ENCODE assay signal across 8 mouse cellular contexts in the genomic region with DNA sequence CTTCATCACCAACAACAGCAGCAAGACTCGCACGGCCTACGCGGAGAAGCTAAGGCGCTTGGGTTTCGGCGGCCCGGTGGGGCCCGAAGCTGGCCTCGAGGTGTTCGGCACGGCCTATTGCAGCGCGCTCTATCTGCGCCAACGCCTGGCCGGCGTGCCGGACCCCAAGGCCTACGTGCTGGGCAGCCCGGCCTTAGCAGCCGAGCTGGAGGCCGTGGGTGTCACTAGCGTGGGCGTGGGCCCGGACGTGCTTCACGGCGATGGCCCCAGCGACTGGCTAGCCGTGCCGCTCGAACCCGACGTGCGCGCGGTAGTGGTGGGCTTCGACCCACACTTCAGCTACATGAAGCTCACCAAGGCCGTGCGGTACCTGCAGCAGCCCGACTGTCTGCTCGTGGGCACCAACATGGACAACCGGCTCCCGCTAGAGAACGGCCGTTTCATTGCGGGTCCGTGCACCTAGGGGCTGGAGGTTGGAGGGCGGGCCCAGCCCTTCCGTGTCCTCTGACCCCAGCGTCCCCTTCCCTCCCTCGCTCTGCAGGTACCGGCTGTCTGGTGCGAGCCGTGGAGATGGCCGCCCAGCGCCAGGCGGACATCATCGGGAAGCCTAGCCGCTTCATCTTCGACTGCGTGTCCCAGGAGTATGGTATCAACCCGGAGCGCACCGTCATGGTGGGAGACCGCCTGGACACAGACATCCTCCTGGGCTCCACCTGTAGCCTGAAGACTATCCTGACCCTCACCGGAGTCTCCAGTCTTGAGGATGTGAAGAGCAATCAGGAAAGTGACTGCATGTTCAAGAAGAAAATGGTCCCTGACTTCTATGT. TPM values are rescaled to one million over a fixed set of nuclear protein-coding genes. Genes with fewer than 3 reads are reported as not detected.
DNase-seq lines count a peak whose midpoint lies in the region; ATAC-seq and TF ChIP-seq lines count a peak whose summit lies in the region.

No protein-coding gene starts in this region.

- ATAC-seq in neural tube, embryonic 14.5 days (ENCODE audit: low read depth), result peak; percentile 25

- 0 out of 2 replicates have a peak, but pooled peaks have one; percentile 0 for TF ChIP-seq CTCF in liver, adult 2 months (IDR thresholded peaks at IDR 0.05; ENCODE audit: low read depth, low read length)

- no peaks in the 10 kb centered on the region for H3K9me3 ChIP-seq in embryonic facial prominence, embryonic 10.5 days
- H3K9me3 ChIP-seq in hindbrain, embryonic 10.5 days, result no peaks in the 10 kb centered on the region
- H3K9me3 ChIP-seq in neural tube, embryonic 14.5 days (ENCODE audit: control insufficient read depth, low read length), result no peaks in the 10 kb centered on the region

- peak; percentile 24 for DNase-seq in layer of hippocampus, adult 11-12 months (ENCODE audit: low spot score)
- DNase-seq in layer of hippocampus, adult 18-20 months (ENCODE audit: low spot score in 2 of 2), result no peak
- DNase-seq in NIH3T3 (ENCODE audit: low read depth), result peak; percentile 53
- DNase-seq in embryonic facial prominence, embryonic 10.5 days (ENCODE audit: low spot score), result peak; percentile 58
- no peak for DNase-seq in hindbrain, embryonic 10.5 days (ENCODE audit: low spot score)
- peak; percentile 17 for DNase-seq in liver, adult 2 months (ENCODE audit: extremely low read depth, low read depth, low spot score)
- no peak for DNase-seq in urinary bladder, postnatal 10 days (ENCODE audit: low spot score)

- H3K9ac ChIP-seq in liver, adult 2 months (ENCODE audit: low read depth, low read length), result peak overlapping the region; percentile 92
- peak overlapping the region; percentile 87 for H3K9ac ChIP-seq in neural tube, embryonic 14.5 days (replicated peaks; ENCODE audit: low read depth, low read length)

- H3K27me3 ChIP-seq in embryonic facial prominence, embryonic 10.5 days (replicated peaks; ENCODE audit: low read depth, poor library complexity, severe bottlenecking), result no peaks in the 10 kb centered on the region
- no peaks in the 10 kb centered on the region for H3K27me3 ChIP-seq in hindbrain, embryonic 10.5 days (ENCODE audit: insufficient read depth, poor library complexity, severe bottlenecking)
- H3K27me3 ChIP-seq in liver, adult 2 months (ENCODE audit: control insufficient read depth, insufficient read depth, low read length), result no peaks in the 10 kb centered on the region
- peaks cover 3% of the 10 kb centered on the region; the same call in 1 of the 2 replicates for H3K27me3 ChIP-seq in neural tube, embryonic 14.5 days (ENCODE audit: control insufficient read depth, insufficient read depth, low read length)

- peak overlapping the region; percentile 91 for H3K4me3 ChIP-seq in embryonic facial prominence, embryonic 10.5 days
- H3K4me3 ChIP-seq in hindbrain, embryonic 10.5 days, result peak overlapping the region; percentile 96
- peak overlapping the region; percentile 74 for H3K4me3 ChIP-seq in liver, adult 2 months (ENCODE audit: insufficient read depth, low read depth, low read length)
- peak overlapping the region; percentile 78 for H3K4me3 ChIP-seq in neural tube, embryonic 14.5 days (ENCODE audit: low read depth, low read length)

- peak overlapping the region; percentile 92 for H3K27ac ChIP-seq in embryonic facial prominence, embryonic 10.5 days (replicated peaks)
- peak overlapping the region; percentile 96 for H3K27ac ChIP-seq in hindbrain, embryonic 10.5 days
- peak overlapping the region; percentile 45 for H3K27ac ChIP-seq in liver, adult 2 months (replicated peaks; ENCODE audit: insufficient read depth, low read depth, low read length)
- peak overlapping the region; percentile 85 for H3K27ac ChIP-seq in neural tube, embryonic 14.5 days (ENCODE audit: low read depth, low read length)

- under 1% methylated on average over 68 of the region's 68 CpGs for WGBS in embryonic facial prominence, embryonic 10.5 days
- 1% methylated on average over 68 of the region's 68 CpGs for WGBS in hindbrain, embryonic 10.5 days
- WGBS in liver, adult 2 months, result 3% methylated on average over 68 of the region's 68 CpGs
- under 1% methylated on average over 68 of the region's 68 CpGs for WGBS in neural tube, embryonic 14.5 days

- peaks cover 41% of the 10 kb centered on the region for H3K36me3 ChIP-seq in embryonic facial prominence, embryonic 10.5 days (replicated peaks)
- peaks cover 40% of the 10 kb centered on the region for H3K36me3 ChIP-seq in hindbrain, embryonic 10.5 days
- no peaks in the 10 kb centered on the region; the same call in 1 of the 2 replicates for H3K36me3 ChIP-seq in liver, adult 2 months (ENCODE audit: control insufficient read depth, insufficient read depth, low read length)
- H3K36me3 ChIP-seq in neural tube, embryonic 14.5 days (ENCODE audit: control insufficient read depth, insufficient read depth, low read length), result peaks cover 23% of the 10 kb centered on the region

- no peak for TF ChIP-seq POLR2A in liver, adult 2 months (IDR thresholded peaks at IDR 0.05; ENCODE audit: extremely low read depth, insufficient read depth, low read length)

- H3K4me2 ChIP-seq in neural tube, embryonic 14.5 days (ENCODE audit: low read depth, low read length), result peak overlapping the region; percentile 99

- H3K79me2 ChIP-seq in liver, adult 2 months (ENCODE audit: control insufficient read depth, insufficient read depth, low read length), result peaks cover 7% of the 10 kb centered on the region

- peaks cover 46% of the 10 kb centered on the region for H3K4me1 ChIP-seq in embryonic facial prominence, embryonic 10.5 days
- H3K4me1 ChIP-seq in hindbrain, embryonic 10.5 days (replicated peaks), result peaks cover 35% of the 10 kb centered on the region
- H3K4me1 ChIP-seq in liver, adult 2 months (ENCODE audit: control insufficient read depth, insufficient read depth, low read length), result peaks cover 8% of the 10 kb centered on the region
- peaks cover 31% of the 10 kb centered on the region for H3K4me1 ChIP-seq in neural tube, embryonic 14.5 days (ENCODE audit: control insufficient read depth, insufficient read depth, low read length)

RNA-seq across cellular contexts. Expression of a gene that starts 0.7 kb away (rescaled TPM):
- 10 to 100 TPM; 61.6 to 64.6 TPM for total RNA-seq in layer of hippocampus, adult 18-20 months (2021)
- 71.0 and 72.8 TPM in 2 replicates for polyA plus RNA-seq in embryonic facial prominence, embryonic 10.5 days (2016; fragmentation: Nextera tagmentation; extraction: Ambion mirVana)
- 80.9 and 81.8 TPM in 2 replicates for polyA plus RNA-seq in hindbrain, embryonic 10.5 days (2016; fragmentation: Nextera tagmentation; extraction: Ambion mirVana)
- 9.2 and 11.9 TPM in 2 replicates for total RNA-seq in liver, adult 2 months (2014; rRNA removed)
- polyA plus RNA-seq in liver, adult 2 months (2012; rRNA removed), result 25.8 and 26.6 TPM in 2 replicates
- polyA plus RNA-seq in neural tube, embryonic 14.5 days (2014; fragmentation: Nextera tagmentation; extraction: Ambion mirVana), result 73.3 and 75.4 TPM in 2 replicates

RNA-seq across cellular contexts. Expression of a gene that starts 0.8 kb away (rescaled TPM):
- 10 to 100 TPM; 32.3 to 37.9 TPM for total RNA-seq in layer of hippocampus, adult 18-20 months (2021)
- polyA plus RNA-seq in embryonic facial prominence, embryonic 10.5 days (2016; fragmentation: Nextera tagmentation; extraction: Ambion mirVana), result 35.5 and 36.6 TPM in 2 replicates
- polyA plus RNA-seq in hindbrain, embryonic 10.5 days (2016; fragmentation: Nextera tagmentation; extraction: Ambion mirVana), result 37.8 and 40.1 TPM in 2 replicates
- 5.6 and 6.7 TPM in 2 replicates for total RNA-seq in liver, adult 2 months (2014; rRNA removed)
- 21.6 and 33.3 TPM in 2 replicates for polyA plus RNA-seq in liver, adult 2 months (2012; rRNA removed)
- 34.6 and 36.9 TPM in 2 replicates for polyA plus RNA-seq in neural tube, embryonic 14.5 days (2014; fragmentation: Nextera tagmentation; extraction: Ambion mirVana)

RNA-seq across cellular contexts. Expression of a gene that starts 2.8 kb away (rescaled TPM):
- total RNA-seq in layer of hippocampus, adult 18-20 months (2021), result 1 to 10 TPM; 2.0 to 2.8 TPM
- 0.36 and 0.67 TPM in 2 replicates for polyA plus RNA-seq in embryonic facial prominence, embryonic 10.5 days (2016; fragmentation: Nextera tagmentation; extraction: Ambion mirVana)
- polyA plus RNA-seq in hindbrain, embryonic 10.5 days (2016; fragmentation: Nextera tagmentation; extraction: Ambion mirVana), result 0.61 and 2.5 TPM in 2 replicates
- total RNA-seq in liver, adult 2 months (2014; rRNA removed), result not detected in 2 replicates
- 0.24 and 0.67 TPM in 2 replicates for polyA plus RNA-seq in liver, adult 2 months (2012; rRNA removed)
- polyA plus RNA-seq in neural tube, embryonic 14.5 days (2014; fragmentation: Nextera tagmentation; extraction: Ambion mirVana), result 0.68 TPM in 1 of 2 replicates, not detected in the other

RNA-seq across cellular contexts. Expression of a gene that starts 8.0 kb away (rescaled TPM):
- 10 to 100 TPM; 42.5 to 42.9 TPM for total RNA-seq in layer of hippocampus, adult 18-20 months (2021)
- polyA plus RNA-seq in embryonic facial prominence, embryonic 10.5 days (2016; fragmentation: Nextera tagmentation; extraction: Ambion mirVana), result 37.5 and 39.0 TPM in 2 replicates
- polyA plus RNA-seq in hindbrain, embryonic 10.5 days (2016; fragmentation: Nextera tagmentation; extraction: Ambion mirVana), result 35.1 and 36.0 TPM in 2 replicates
- total RNA-seq in liver, adult 2 months (2014; rRNA removed), result 3.5 and 3.9 TPM in 2 replicates
- 12.9 and 16.7 TPM in 2 replicates for polyA plus RNA-seq in liver, adult 2 months (2012; rRNA removed)
- polyA plus RNA-seq in neural tube, embryonic 14.5 days (2014; fragmentation: Nextera tagmentation; extraction: Ambion mirVana), result 36.2 and 38.0 TPM in 2 replicates

RNA-seq across cellular contexts. Expression of a gene that starts 17.5 kb away (rescaled TPM):
- 100 to 1,000 TPM; 153 to 157 TPM for total RNA-seq in layer of hippocampus, adult 18-20 months (2021)
- polyA plus RNA-seq in embryonic facial prominence, embryonic 10.5 days (2016; fragmentation: Nextera tagmentation; extraction: Ambion mirVana), result 3.1 and 3.9 TPM in 2 replicates
- 6.8 and 10.2 TPM in 2 replicates for polyA plus RNA-seq in hindbrain, embryonic 10.5 days (2016; fragmentation: Nextera tagmentation; extraction: Ambion mirVana)
- total RNA-seq in liver, adult 2 months (2014; rRNA removed), result under 0.01 and 0.18 TPM in 2 replicates
- polyA plus RNA-seq in liver, adult 2 months (2012; rRNA removed), result 0.18 and 0.26 TPM in 2 replicates
- 44.9 and 52.2 TPM in 2 replicates for polyA plus RNA-seq in neural tube, embryonic 14.5 days (2014; fragmentation: Nextera tagmentation; extraction: Ambion mirVana)

Comparison
In these comparisons a context has a peak if more than half of its experiments do, and no peak if none do; other contexts are left out.
1. DNase-seq: peak in layer of hippocampus, adult 11-12 months (single experiment), NIH3T3 (single experiment), embryonic facial prominence, embryonic 10.5 days (single experiment) and liver, adult 2 months (single experiment); none in layer of hippocampus, adult 18-20 months (0 of 2), hindbrain, embryonic 10.5 days (single experiment) and urinary bladder, postnatal 10 days (single experiment).
2. H3K27ac ChIP-seq: peak in every context shown above with its lines; median percentile 96 in hindbrain, embryonic 10.5 days; 92 in embryonic facial prominence, embryonic 10.5 days; 85 in neural tube, embryonic 14.5 days; 45 in liver, adult 2 months.
3. Peak in every context shown above with its lines, with median percentiles within 50 percentile points of each other: H3K4me3 ChIP-seq.